Mouse (Mus musculus) central nervous system, embryonic 18 days (tissue): ENCODE measurements around the gene Vmn2r85. TPM values are rescaled to one million over a fixed set of nuclear protein-coding genes. Genes with fewer than 3 reads are reported as not detected.

Source experiments
- polyA plus RNA-seq: library from polyadenylated mRNA; depleted of rRNA; stranded (reverse); fragments of >200 nt; gene quantifications from 2 replicates; pipeline ENCODE4 v1.2.3, GENCODE M21; 2012; rRNA removed

Vmn2r85 gene
- polyA plus RNA-seq, result 0.10 and 0.13 TPM in 2 replicates

DNA sequence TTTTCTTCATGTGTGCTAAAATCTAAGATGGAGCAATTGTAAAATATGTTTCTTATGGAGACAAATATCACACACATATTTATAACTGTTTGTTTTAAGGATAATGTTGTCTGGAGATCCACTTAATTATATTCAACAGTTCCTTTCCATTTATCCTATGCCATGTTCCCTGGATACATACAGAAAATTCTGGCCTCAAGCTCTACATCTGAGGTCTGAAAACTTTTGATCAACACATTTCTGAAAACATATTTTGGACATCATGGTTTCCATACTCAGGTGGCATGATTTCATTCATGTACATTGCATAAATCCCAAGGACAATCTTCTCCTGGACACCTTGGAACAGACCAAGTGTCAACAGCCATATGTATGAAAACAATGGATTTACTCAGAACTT, at the start of gene Vmn2r85:
Gene Vmn2r85, minus strand, starts transcription at position 101 of the 400 bp plus-strand sequence.

DNA sequence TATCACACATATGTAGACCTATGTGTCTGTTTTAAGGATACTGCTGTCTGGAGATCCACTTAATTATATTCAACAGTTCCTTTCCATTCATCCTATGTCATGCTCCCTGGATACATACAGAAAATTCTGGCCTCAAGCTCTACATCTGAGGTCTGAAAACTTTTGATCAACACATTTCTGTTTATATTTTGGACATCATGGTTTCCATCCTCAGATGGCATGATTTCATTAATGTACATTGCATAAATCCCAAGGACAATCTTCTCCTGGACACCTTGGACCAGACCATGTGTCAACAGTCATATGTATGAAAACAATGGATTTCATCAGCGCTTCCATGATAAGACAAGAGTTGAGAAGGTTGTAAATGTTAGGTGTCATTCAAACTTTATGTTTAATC, 26.4 kb upstream of the Vmn2r85 start, which contains the start of gene Vmn2r86:
Gene Vmn2r86, minus strand, starts transcription at position 101 of the 400 bp plus-strand sequence.

DNA sequence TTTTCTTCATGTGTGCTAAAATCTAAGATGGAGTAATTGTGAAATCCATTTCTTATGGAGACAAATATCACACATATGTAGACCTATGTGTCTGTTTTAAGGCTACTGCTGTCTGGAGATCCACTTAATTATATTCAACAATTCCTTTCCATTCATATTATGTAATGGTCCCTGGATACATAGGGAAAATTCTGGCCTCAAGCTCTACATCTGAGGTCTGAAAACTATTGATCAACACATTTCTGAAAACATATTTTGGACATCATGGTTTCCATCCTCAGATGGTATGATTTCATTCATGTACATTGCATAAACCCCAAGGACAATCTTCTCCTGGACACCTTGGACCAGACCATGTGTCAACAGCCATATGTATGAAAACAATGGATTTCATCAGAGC, 35.3 kb downstream of the Vmn2r85 start, which contains the start of gene Vmn2r84:
Gene Vmn2r84, minus strand, starts transcription at position 101 of the 400 bp plus-strand sequence.

Other genes starting within 250 kb of the Vmn2r85 start
- gene Olfr826, start 245.5 kb downstream of the Vmn2r85 start, polyA plus RNA-seq, result not detected in 2 replicates
- gene Olfr827, start 215.3 kb downstream of the Vmn2r85 start, polyA plus RNA-seq, result not detected in 2 replicates
- 0.52 and 1.3 TPM in 2 replicates for gene Neurod4, start 149.5 kb downstream of the Vmn2r85 start, polyA plus RNA-seq
- 0.05 and 0.13 TPM in 2 replicates for gene Tespa1, start 106.8 kb downstream of the Vmn2r85 start, polyA plus RNA-seq
- 0.14 and 0.16 TPM in 2 replicates for gene Vmn2r84, start 35.4 kb downstream of the Vmn2r85 start, polyA plus RNA-seq
- gene Vmn2r86, start 26.3 kb upstream of the Vmn2r85 start, polyA plus RNA-seq, result 0.13 and 0.14 TPM in 2 replicates
- gene Vmn2r87, start 67.7 kb upstream of the Vmn2r85 start, polyA plus RNA-seq, result 0.80 and 0.92 TPM in 2 replicates